Mouse (Mus musculus) embryonic fibroblast, embryonic 13.5 days (primary cell): ENCODE data around the gene Stk38.

Experiments used
- CTCF ChIP-seq: IDR thresholded peaks from 2 replicates; pipeline ENCODE4 v1.5.1; 2011; ENCODE audit warnings: mild to moderate bottlenecking, control low read depth, low read length, moderate library complexity, borderline replicate concordance; ENCODE audit not compliant: insufficient read depth
- POLR2A ChIP-seq: IDR thresholded peaks from 2 replicates; pipeline ENCODE4 v1.6.1; 2011; ENCODE audit warnings: low read depth, mild to moderate bottlenecking, control low read depth, low read length, moderate library complexity

DNA sequence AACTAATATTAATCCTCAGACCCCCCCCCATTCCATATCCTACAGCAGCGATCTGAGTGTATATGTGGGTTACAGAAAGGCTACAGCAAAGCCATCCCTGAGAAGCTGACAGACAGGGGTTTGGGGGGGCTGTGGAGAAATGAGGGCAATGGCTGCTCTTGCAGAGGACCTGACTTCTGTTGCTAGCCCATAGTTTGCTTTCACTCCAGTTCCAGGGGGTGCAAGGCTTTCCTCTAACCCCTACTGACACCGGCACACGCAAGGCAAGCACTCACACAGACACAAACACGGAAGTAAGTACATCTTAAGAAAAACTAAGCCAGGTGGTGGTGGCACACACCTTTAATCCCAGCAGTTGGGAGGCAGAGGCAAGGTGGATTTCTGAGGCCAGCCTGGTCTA lies 78.4 kb downstream of the Stk38 start:
- TF ChIP-seq CTCF = no peak
- TF ChIP-seq POLR2A = no peak
